Mouse (Mus musculus): ENCODE measurements around the gene Atg4b.

DNA sequence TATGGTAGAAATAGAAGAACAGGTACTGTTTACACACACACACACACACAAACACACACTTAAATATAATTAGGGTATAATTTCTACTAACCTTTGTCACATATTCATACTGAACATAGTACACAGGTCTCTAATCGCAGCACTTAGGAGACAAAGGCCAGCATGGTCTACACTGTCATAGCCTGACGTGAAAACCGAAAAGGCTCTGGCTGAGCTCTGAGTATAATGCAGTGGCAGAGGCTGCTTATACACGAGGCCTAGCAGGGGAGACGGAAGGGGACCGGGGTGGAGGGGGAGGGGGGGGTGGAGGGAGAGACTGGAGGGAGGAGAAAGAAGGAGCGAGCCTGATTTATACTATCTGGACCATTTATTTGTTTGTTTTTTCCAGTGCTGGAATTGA lies 29.7 kb upstream of the Atg4b start:
- no peak for TF ChIP-seq POLR2AphosphoS5 (IDR thresholded peaks at IDR 0.05; ENCODE audit: insufficient replicate concordance, low read depth, low read length)
- no peak for TF ChIP-seq GATA2 (IDR thresholded peaks at IDR 0.05; ENCODE audit: borderline replicate concordance, low read depth, low read length)
- TF ChIP-seq CTCF (IDR thresholded peaks at IDR 0.05; ENCODE audit: low read depth, low read length), result no peak

Data from G1E (cell line).